Mouse (Mus musculus) stomach, postnatal 0 days (tissue): ENCODE measurements around the gene 1700001P01Rik.

Experiments used
- CTCF ChIP-seq: IDR thresholded peaks from 2 replicates; pipeline ENCODE4 v1.5.1; 2016; ENCODE audit warnings: antibody characterized with exemption, low read depth, mild to moderate bottlenecking, moderate library complexity
- EP300 ChIP-seq: optimal IDR thresholded peaks from 2 replicates; pipeline ENCODE3; 2016; ENCODE audit warnings: antibody characterized with exemption

DNA sequence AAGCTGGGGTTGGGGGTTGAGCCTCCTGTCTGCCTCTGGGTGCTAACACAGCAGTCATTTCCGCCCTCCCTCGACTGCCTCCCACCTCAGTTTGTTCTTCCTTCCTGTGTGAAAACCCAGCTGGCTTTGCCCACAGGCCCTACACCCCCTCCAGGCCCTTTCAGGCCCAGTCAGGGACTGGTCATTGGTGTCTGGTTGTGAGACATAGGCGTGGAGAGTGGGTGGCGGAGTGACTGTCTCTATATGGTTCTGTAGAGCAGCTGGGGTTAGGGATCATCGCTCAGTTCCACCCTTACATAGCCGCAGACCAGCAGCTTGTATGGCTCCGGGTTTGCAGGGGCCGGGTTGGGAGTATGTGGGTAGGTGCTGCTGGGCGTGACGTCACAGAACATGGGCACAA, 49.6 kb upstream of the 1700001P01Rik start:
- TF ChIP-seq CTCF (no peak), EP300 (no peak)
